Mouse (Mus musculus) limb, embryonic 14.5 days (tissue): ENCODE data around the gene Sh2d4b. TPM values are rescaled to one million over a fixed set of nuclear protein-coding genes. Genes with fewer than 3 reads are reported as not detected.

Experiments
- ATAC-seq: fragments of 200-750 bp; cut with Nextera tagmentation; 2 replicates; pipeline ENCODE4 v1.8.0; 2017; ENCODE audit warnings: low read depth, moderate number of reproducible peaks, moderate TSS enrichment; ENCODE audit not compliant: low FRiP score
- DNase-seq: peaks from one replicate; pipeline ENCODE4 v3.0.0-alpha.2; 2015; ENCODE audit warnings: low spot score
- H3K27ac ChIP-seq: fragments of 300-500 bp; sonication (generic); replicated peaks from 2 replicates; pipeline ENCODE4 v1.5.1; 2014; ENCODE audit warnings: low read depth, mild to moderate bottlenecking, low read length, moderate library complexity, mixed read lengths
- H3K27me3 ChIP-seq: fragments of 300-500 bp; sonication (generic); 2 replicates; pipeline ENCODE4 v1.6.1; 2014; ENCODE audit warnings: low read length, mixed read lengths; ENCODE audit not compliant: control insufficient read depth, insufficient read depth
- H3K36me3 ChIP-seq: fragments of 300-500 bp; sonication (generic); 2 replicates; pipeline ENCODE4 v1.6.1; 2014; ENCODE audit warnings: mild to moderate bottlenecking, low read length, moderate library complexity, mixed read lengths; ENCODE audit not compliant: control insufficient read depth, insufficient read depth
- H3K4me1 ChIP-seq: fragments of 300-500 bp; sonication (generic); 2 replicates; pipeline ENCODE4 v1.6.1; 2014; ENCODE audit warnings: antibody characterized with exemption, low read length, mixed read lengths; ENCODE audit not compliant: control insufficient read depth, insufficient read depth
- H3K4me2 ChIP-seq: fragments of 300-500 bp; sonication (generic); replicated peaks from 2 replicates; pipeline ENCODE4 v1.6.1; 2014; ENCODE audit warnings: low read depth, mild to moderate bottlenecking, low read length, moderate library complexity; ENCODE audit not compliant: severe bottlenecking
- H3K4me3 ChIP-seq: fragments of 300-500 bp; sonication (generic); replicated peaks from 2 replicates; pipeline ENCODE4 v1.5.1; 2014; ENCODE audit warnings: low read length
- H3K9ac ChIP-seq: fragments of 300-500 bp; sonication (generic); 2 replicates; pipeline ENCODE4 v1.6.1; 2014; ENCODE audit warnings: mild to moderate bottlenecking, low read depth, low read length, moderate library complexity; ENCODE audit not compliant: severe bottlenecking
- H3K9me3 ChIP-seq: fragments of 300-500 bp; sonication (generic); 2 replicates; pipeline ENCODE4 v1.6.1; 2016; ENCODE audit warnings: low read length; ENCODE audit not compliant: control insufficient read depth
- POLR2A ChIP-seq: fragments of 200-500 bp; IDR thresholded peaks from 2 replicates; pipeline ENCODE4 v1.8.0; 2012; ENCODE audit warnings: inconsistent platforms, mild to moderate bottlenecking, moderate library complexity, borderline replicate concordance; ENCODE audit not compliant: insufficient read depth, insufficient read length; ENCODE audit errors: extremely low read depth
- WGBS: fragments of 180-500 bp; shearing (Covaris S2); extraction: QIAGEN DNeasy Blood & Tissue Kit; methylation state at CpG from one replicate; pipeline ENCODE4 v1.1.7; 2014; 5-methylcytosine and 5-hydroxymethylcytosine counted together
- polyA plus RNA-seq, 2 experiments: library from polyadenylated mRNA; depleted of rRNA in 1 of 2; stranded (reverse) in 1 of 2; unstranded in 1 of 2; fragments of >200 nt; fragmentation: Nextera tagmentation in 1 of 2; extraction: Ambion mirVana in 1 of 2; gene quantifications; 2 replicates each; pipeline versions ENCODE4 v1.2.1 to v1.2.3; 2012 to 2014

The Sh2d4b gene
- polyA plus RNA-seq, 2 experiments, result 0.48 to 1.2 TPM

- no peak for ATAC-seq
- Histone ChIP-seq H3K36me3 (no peaks in the 10 kb centered on the region), H3K9me3 (no peaks in the 10 kb centered on the region), H3K27me3 (no peaks in the 10 kb centered on the region), H3K27ac (no peak overlapping the region), H3K4me3 (no peak overlapping the region), H3K9ac (no peak overlapping the region), H3K4me2 (no peak overlapping the region), H3K4me1 (no peaks in the 10 kb centered on the region)
- 33% methylated on average over 2 of the region's 2 CpGs for WGBS
- no peak for TF ChIP-seq POLR2A
- DNase-seq, result no peak
Observed at GRCm38 (mm10) chr14:40900267-40900666, 7.2 kb upstream of the Sh2d4b start.

DNA sequence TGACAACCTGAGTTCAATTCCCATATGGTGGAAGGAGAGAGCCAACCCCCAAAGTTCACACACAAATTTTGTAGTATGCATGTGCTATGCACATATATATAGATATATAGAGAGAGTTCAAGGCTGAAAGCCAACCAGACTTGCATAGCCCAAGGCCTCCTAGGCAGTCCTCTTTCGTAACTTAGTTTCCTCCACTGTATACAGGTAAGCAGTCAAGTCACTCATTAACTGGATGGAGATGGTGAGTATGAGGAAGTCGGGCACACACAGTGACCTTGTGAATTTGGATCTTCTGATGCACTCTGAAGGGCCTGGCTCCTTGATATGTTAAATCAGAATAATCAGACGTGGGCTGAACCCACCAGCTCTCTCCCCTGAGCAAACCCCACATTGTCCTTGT is 4.8 kb upstream of the Sh2d4b start:
- no peak for DNase-seq
- WGBS, result 80% methylated on average over 3 of the region's 3 CpGs
- no peak for TF ChIP-seq POLR2A

GRCm38 (mm10) chr14:40895681-40896080 is 2.6 kb upstream of the Sh2d4b start:
- ATAC-seq (no peak), DNase-seq (no peak)
- WGBS, result 63% methylated on average over 8 of the region's 8 CpGs
- H3K9me3 ChIP-seq, result no peaks in the 10 kb centered on the region
- no peak overlapping the region for H3K9ac ChIP-seq
- H3K4me3 ChIP-seq, result no peak overlapping the region
- peaks cover 13% of the 10 kb centered on the region for H3K4me1 ChIP-seq
- no peak overlapping the region for H3K4me2 ChIP-seq
- TF ChIP-seq POLR2A, result no peak
- no peaks in the 10 kb centered on the region for H3K36me3 ChIP-seq
- H3K27ac ChIP-seq, result no peak overlapping the region
- no peaks in the 10 kb centered on the region for H3K27me3 ChIP-seq

More for the DNA sequence above, 4.8 kb upstream of the Sh2d4b start:
- Histone ChIP-seq H3K4me2 (no peak overlapping the region), H3K4me1 (peaks cover 13% of the 10 kb centered on the region), H3K9me3 (no peaks in the 10 kb centered on the region), H3K9ac (no peak overlapping the region), H3K27me3 (no peaks in the 10 kb centered on the region), H3K36me3 (no peaks in the 10 kb centered on the region), H3K4me3 (no peak overlapping the region), H3K27ac (no peak overlapping the region)
- ATAC-seq, result no peak

GRCm38 (mm10) chr14:40894576-40895247 is 1.6 kb upstream of the Sh2d4b start:
- no peak overlapping the region for H3K27ac ChIP-seq
- peak overlapping the region; percentile 18 for H3K4me3 ChIP-seq
- peak overlapping the region; percentile 49 for H3K4me2 ChIP-seq
- peaks cover 13% of the 10 kb centered on the region for H3K4me1 ChIP-seq
- H3K9ac ChIP-seq, result no peak overlapping the region
- no peaks in the 10 kb centered on the region for H3K27me3 ChIP-seq
- H3K9me3 ChIP-seq, result no peaks in the 10 kb centered on the region
- 11% methylated on average over 23 of the region's 23 CpGs for WGBS
- no peak for TF ChIP-seq POLR2A
- DNase-seq, result peak; percentile 65
- peak; percentile 85 for ATAC-seq
- H3K36me3 ChIP-seq, result no peaks in the 10 kb centered on the region

DNA sequence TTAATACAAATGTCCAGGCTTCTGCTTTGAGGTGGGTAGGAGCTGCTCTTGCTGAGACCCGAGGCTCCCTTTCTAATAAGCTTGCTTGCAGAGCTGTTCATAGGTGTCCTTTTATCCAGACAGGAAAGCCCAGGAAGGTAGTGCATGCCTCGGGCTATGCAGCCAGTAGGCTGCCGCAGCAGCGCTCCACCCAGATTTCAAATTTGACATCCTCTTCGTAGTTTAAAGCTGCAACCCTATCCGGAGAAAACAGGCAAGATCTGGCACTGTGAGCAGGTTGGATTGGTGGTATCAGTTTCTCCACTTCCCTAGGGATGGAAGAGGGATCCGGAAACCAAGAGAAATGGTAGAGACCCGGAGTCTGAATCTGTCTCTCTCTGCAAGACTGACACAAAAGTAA is 818 bp upstream of the Sh2d4b start:
- Histone ChIP-seq H3K4me3 (no peak overlapping the region), H3K4me2 (peak overlapping the region; percentile 49), H3K27me3 (no peaks in the 10 kb centered on the region), H3K9me3 (no peaks in the 10 kb centered on the region), H3K9ac (no peak overlapping the region), H3K27ac (no peak overlapping the region), H3K4me1 (peaks cover 13% of the 10 kb centered on the region), H3K36me3 (no peaks in the 10 kb centered on the region)
- no peak for ATAC-seq
- no peak for DNase-seq
- WGBS, result 48% methylated on average over 8 of the region's 8 CpGs
- TF ChIP-seq POLR2A, result no peak
